Mouse (Mus musculus): ENCODE data around the gene Tmem17. TPM values are rescaled to one million over a fixed set of nuclear protein-coding genes. Genes with fewer than 3 reads are reported as not detected.

Tmem17 gene
- total RNA-seq (2023): not detected

DNA sequence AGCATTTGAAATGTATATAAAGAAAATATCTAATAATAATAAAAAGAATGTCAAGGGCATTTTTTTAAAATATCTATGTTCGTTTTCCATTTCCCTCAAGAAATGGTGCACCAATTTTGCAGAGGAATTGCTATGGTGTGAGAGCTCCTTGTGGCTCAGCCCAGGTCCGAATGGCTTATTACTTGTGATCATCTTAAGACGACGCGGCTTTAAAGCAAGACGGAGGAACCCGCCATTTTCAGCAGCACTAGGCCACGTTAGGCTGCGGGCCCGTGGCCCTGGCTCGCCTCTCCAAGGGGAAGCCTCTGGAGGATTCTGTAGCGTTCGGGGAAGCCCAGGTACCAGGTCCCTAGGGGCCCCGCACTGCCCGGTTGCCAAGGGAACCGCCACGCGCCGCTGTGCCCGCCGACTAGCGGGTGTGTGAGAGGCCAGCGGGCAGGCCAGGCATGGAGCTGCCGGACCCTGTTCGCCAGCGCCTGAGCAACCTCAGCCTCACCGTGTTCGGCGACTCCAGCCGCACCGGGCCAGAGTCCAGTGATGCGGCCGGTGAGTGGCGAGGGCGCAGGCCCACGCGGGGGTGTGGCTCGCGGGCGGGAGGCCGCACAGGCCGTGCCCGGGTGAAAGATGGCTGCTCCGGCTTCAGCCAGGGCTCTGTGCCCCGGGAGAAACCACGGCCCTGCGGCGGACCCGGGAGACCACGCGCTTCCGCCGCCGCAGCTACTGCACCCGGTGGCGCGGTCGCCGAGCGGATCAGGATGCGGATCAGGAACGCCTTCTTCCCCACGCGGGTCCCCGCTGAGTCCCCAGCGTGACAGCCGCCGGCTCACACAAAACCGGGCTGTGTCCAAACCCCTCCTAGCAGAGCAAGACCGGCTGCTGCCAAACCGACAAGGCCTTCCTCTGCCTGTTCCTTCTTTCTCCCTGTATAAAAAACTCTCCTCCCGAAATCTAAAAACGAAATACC is at the start of gene Tmem17:
Gene Tmem17, plus strand, starts transcription at position 51 of the 964 bp plus-strand sequence.

Other genes starting within 250 kb of the Tmem17 start
- gene Ehbp1, start 169.8 kb upstream of the Tmem17 start, total RNA-seq (2023): 4.4 TPM